Mouse (Mus musculus): ENCODE data around the gene Rgs9.
"Not testable (repeated sequence)": the region's sequence is repeated elsewhere in the genome, so short reads cannot be mapped to it uniquely, and the experiment has no call there.

Rgs9 gene

GRCm38 (mm10) chr11:109297710-109298375 is at the start of gene Rgs9:
TSS of gene Rgs9 (minus strand) at chr11:109298129.
- DNase-seq (ENCODE audit: low read depth, low spot score), result peak; percentile 91

- no peak for DNase-seq (ENCODE audit: low read depth, low spot score)
Observed at GRCm38 (mm10) chr11:109347242-109347959, 49.5 kb upstream of the Rgs9 start.

GRCm38 (mm10) chr11:109343991-109344599 is 46.2 kb upstream of the Rgs9 start:
- no peak for DNase-seq (ENCODE audit: low read depth, low spot score)

GRCm38 (mm10) chr11:109343558-109343957 is 45.6 kb upstream of the Rgs9 start:
- DNase-seq (ENCODE audit: low read depth, low spot score), result no peak

GRCm38 (mm10) chr11:109342666-109343065 is 44.7 kb upstream of the Rgs9 start:
- DNase-seq (ENCODE audit: low read depth, low spot score), result not testable (repeated sequence)

GRCm38 (mm10) chr11:109340541-109340940 is 42.6 kb upstream of the Rgs9 start:
- DNase-seq (ENCODE audit: low read depth, low spot score), result no peak

- no peak for DNase-seq (ENCODE audit: low read depth, low spot score)
Observed at GRCm38 (mm10) chr11:109339155-109339938, 41.4 kb upstream of the Rgs9 start.

GRCm38 (mm10) chr11:109335890-109336289 is 38.0 kb upstream of the Rgs9 start:
- no peak for DNase-seq (ENCODE audit: low read depth, low spot score)

- no peak for DNase-seq (ENCODE audit: low read depth, low spot score)
Observed at GRCm38 (mm10) chr11:109334773-109335172, 36.8 kb upstream of the Rgs9 start.

- DNase-seq (ENCODE audit: low read depth, low spot score), result no peak
Observed at GRCm38 (mm10) chr11:109332722-109333121, 34.8 kb upstream of the Rgs9 start.

GRCm38 (mm10) chr11:109331424-109331824 is 33.5 kb upstream of the Rgs9 start:
- DNase-seq (ENCODE audit: low read depth, low spot score), result peak; percentile 95

GRCm38 (mm10) chr11:109330706-109331393 is 32.9 kb upstream of the Rgs9 start:
- DNase-seq (ENCODE audit: low read depth, low spot score), result no peak

GRCm38 (mm10) chr11:109329331-109329730 is 31.4 kb upstream of the Rgs9 start:
- no peak for DNase-seq (ENCODE audit: low read depth, low spot score)

- DNase-seq (ENCODE audit: low read depth, low spot score), result no peak
Observed at GRCm38 (mm10) chr11:109327952-109328351, 30.0 kb upstream of the Rgs9 start.

GRCm38 (mm10) chr11:109327381-109327780 is 29.5 kb upstream of the Rgs9 start:
- no peak for DNase-seq (ENCODE audit: low read depth, low spot score)

- no peak for DNase-seq (ENCODE audit: low read depth, low spot score)
Observed at GRCm38 (mm10) chr11:109326270-109326669, 28.3 kb upstream of the Rgs9 start.

- peak; percentile 24 for DNase-seq (ENCODE audit: low read depth, low spot score)
Observed at GRCm38 (mm10) chr11:109320361-109320933, 22.5 kb upstream of the Rgs9 start.

GRCm38 (mm10) chr11:109319946-109320345 is 22.0 kb upstream of the Rgs9 start:
- DNase-seq (ENCODE audit: low read depth, low spot score), result no peak

GRCm38 (mm10) chr11:109319471-109319870 is 21.5 kb upstream of the Rgs9 start:
- DNase-seq (ENCODE audit: low read depth, low spot score), result no peak

- no peak for DNase-seq (ENCODE audit: low read depth, low spot score)
Observed at GRCm38 (mm10) chr11:109316921-109317320, 19.0 kb upstream of the Rgs9 start.

All from forelimb bud, embryonic 11.5 days (tissue).